Mouse (Mus musculus): ENCODE data around the gene Nhsl1. TPM values are rescaled to one million over a fixed set of nuclear protein-coding genes. Genes with fewer than 3 reads are reported as not detected.

The Nhsl1 gene
- polyA plus RNA-seq, 1 experiment from 2014 or later = 16.6 TPM

DNA sequence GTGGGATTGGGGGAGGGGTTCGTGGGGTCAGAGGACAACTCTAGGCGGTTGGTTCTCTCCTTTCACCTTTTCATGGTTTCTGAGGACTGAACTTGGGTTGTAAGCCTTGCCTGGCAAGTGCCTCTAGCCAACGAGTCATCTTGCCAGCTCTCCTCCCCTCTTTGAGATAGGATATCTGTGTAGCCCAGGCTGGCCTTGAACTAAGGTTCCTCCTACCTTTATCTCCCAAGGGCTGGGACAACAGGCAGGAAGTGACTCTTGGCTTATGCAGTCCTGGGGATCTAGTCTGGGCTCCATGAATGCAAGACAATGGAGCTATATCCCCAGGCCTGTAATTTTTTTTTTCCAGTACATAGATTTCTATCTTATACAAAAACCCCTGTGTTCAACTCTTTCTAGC, 135.4 kb downstream of the Nhsl1 start:
- H3K4me1 ChIP-seq = peaks cover 40% of the 10 kb centered on the region
- H3K9ac ChIP-seq (replicated peaks) = no peak overlapping the region
- no peak for ATAC-seq (replicated peaks)
- no peaks in the 10 kb centered on the region for H3K9me3 ChIP-seq
- H3K27ac ChIP-seq (replicated peaks) = no peak overlapping the region
- H3K4me2 ChIP-seq (replicated peaks) = no peak overlapping the region
- 79% methylated on average over 3 of the region's 3 CpGs for WGBS
- no peak overlapping the region for H3K4me3 ChIP-seq
- no peaks in the 10 kb centered on the region for H3K36me3 ChIP-seq
- H3K27me3 ChIP-seq = no peaks in the 10 kb centered on the region

DNA sequence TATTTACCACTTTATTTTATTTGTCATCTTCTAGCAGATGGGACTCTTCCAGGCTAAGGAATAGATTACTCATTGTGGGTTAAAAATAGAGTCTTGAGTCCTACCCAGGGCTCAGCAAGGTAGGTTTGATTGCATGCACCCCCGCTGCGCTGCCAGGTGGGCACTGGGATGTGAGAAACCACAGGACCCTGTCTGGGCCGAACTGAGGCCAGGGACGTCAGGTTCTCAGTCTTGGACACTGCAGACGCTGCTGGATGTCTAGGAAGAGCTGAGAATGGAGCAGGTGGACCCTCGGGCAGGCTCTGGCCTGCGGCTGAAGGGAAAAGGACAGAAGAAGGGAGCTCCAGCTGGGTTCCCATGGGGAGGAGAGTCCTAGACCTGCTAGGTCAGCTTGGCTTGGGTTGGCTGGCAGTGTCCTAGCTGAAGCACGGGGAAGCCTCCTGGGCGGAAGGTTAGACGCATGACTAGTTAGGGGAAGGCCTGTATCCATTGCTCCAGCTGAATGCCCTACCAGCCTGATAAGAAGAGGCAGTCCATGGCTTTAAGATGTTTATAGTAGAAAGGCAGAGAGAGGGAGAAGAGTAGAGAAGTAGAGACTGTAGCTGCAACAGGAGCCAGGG, 136.6 kb downstream of the Nhsl1 start:
- ATAC-seq (replicated peaks) = no peak
- Histone ChIP-seq H3K4me1 (peaks cover 52% of the 10 kb centered on the region), H3K4me3 (no peak overlapping the region), H3K9ac (replicated peaks) (no peak overlapping the region), H3K36me3 (no peaks in the 10 kb centered on the region), H3K4me2 (replicated peaks) (no peak overlapping the region), H3K27ac (replicated peaks) (no peak overlapping the region), H3K27me3 (no peaks in the 10 kb centered on the region), H3K9me3 (no peaks in the 10 kb centered on the region)
- 97% methylated on average over 10 of the region's 10 CpGs for WGBS

DNA sequence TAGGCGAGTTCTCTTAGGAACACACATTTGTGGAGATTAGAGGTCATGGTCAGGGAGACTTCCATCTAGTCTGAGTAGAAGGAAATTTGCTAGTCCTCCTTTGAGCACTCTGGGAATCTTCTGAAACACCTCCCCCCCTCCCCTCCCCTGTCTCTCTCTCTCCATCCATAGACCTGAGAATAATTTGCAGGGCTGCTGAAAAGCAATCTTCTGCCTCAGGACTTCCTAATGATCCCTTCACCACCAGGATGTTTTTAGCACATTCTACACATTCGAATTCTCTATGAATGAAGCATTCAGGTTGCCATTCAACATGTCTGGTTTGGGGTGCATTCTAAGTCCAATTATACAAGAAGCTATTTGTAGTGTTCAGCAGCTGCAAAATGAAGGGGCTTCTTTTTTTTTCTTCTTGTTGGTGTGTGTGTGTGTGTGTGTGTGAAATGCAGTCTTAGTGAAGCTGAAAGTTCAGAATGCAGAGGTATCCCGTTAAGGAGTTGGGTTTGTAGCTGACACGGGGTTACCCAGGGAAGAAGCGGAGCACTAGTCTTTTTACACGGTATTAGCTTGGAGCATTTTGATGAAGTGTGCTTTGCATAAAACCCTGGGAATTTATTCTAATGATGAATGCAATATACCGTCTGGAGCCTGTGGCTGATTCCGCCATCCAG, 139.2 kb downstream of the Nhsl1 start:
- H3K4me3 ChIP-seq = no peak overlapping the region
- H3K9ac ChIP-seq (replicated peaks) = peak overlapping the region; percentile 10; the same call in 1 of the 2 replicates
- H3K4me1 ChIP-seq = peaks cover 61% of the 10 kb centered on the region
- no peaks in the 10 kb centered on the region for H3K27me3 ChIP-seq
- WGBS = 9% methylated on average over 8 of the region's 8 CpGs
- H3K4me2 ChIP-seq (replicated peaks) = no peak overlapping the region
- H3K9me3 ChIP-seq = no peaks in the 10 kb centered on the region
- peak; percentile 66 for ATAC-seq (replicated peaks)
- H3K27ac ChIP-seq (replicated peaks) = peak overlapping the region; percentile 48
- no peaks in the 10 kb centered on the region for H3K36me3 ChIP-seq

DNA sequence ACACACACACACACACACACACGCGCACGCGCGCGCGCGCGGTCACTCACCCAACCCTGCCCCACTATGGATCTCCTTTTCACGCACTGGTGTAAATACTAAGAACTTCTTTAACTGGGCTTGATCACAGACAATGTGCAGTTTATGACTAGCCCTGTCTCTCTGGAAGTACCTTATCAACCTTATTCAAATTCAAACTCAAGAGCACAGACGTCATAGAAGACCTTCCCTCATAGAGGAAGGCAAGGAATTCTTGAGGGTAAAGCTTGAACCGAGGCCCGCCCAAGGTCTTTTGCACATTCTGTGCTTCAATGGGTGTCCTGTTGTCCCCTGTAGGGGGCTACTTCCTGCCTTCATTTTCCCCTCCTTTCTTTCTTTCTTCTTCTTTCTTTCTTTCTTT, 142.6 kb downstream of the Nhsl1 start:
- Histone ChIP-seq H3K36me3 (no peaks in the 10 kb centered on the region), H3K9me3 (no peaks in the 10 kb centered on the region), H3K27ac (replicated peaks) (no peak overlapping the region), H3K9ac (replicated peaks) (no peak overlapping the region), H3K27me3 (no peaks in the 10 kb centered on the region), H3K4me1 (peaks cover 59% of the 10 kb centered on the region), H3K4me3 (no peak overlapping the region), H3K4me2 (replicated peaks) (no peak overlapping the region)
- 93% methylated on average over 13 of the region's 13 CpGs for WGBS
- ATAC-seq (replicated peaks) = no peak

DNA sequence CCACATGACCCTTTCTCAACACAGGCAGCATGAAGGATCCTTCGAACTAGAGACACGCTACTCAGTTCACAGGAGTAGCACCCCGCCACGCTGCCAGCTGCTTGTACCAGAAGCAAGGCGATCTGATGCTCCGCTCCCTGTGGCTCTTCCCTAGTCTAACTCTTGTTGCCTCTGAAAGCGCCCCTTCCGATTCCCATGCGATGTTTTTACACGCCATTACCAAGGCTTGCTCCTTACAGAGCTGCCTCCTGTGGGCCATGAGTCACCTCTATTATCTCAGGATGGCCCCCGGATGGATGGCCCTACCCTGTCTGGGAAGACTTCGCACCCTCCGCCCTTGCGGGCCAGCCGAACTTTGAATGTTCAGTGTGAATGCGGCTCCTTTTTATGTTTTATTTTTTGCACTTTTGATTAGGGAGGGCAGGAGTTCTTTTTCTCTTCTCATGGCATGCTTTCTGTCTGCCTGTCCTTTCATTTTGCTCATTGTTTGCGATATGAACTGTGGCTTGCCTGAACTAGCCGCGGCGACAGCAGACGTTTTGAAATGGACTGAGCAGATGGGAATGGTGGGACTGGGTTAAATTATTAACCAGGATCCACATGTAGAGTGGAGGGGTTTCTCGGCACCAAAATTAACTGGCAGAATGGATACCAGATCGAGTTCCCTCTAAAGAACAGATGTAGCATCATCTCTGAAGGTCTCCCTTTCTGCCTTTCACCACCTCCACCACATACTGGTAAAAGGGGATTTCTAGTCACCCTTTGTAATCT, 144.5 kb downstream of the Nhsl1 start:
- 63% methylated on average over 23 of the region's 23 CpGs for WGBS
- Histone ChIP-seq H3K9me3 (no peaks in the 10 kb centered on the region), H3K4me1 (peaks cover 42% of the 10 kb centered on the region), H3K27ac (replicated peaks) (no peak overlapping the region), H3K4me3 (no peak overlapping the region), H3K4me2 (replicated peaks) (no peak overlapping the region), H3K9ac (replicated peaks) (no peak overlapping the region), H3K27me3 (no peaks in the 10 kb centered on the region), H3K36me3 (no peaks in the 10 kb centered on the region)
- 0 out of 2 replicates have a peak, but pooled peaks have one; percentile 36 for ATAC-seq (replicated peaks)

DNA sequence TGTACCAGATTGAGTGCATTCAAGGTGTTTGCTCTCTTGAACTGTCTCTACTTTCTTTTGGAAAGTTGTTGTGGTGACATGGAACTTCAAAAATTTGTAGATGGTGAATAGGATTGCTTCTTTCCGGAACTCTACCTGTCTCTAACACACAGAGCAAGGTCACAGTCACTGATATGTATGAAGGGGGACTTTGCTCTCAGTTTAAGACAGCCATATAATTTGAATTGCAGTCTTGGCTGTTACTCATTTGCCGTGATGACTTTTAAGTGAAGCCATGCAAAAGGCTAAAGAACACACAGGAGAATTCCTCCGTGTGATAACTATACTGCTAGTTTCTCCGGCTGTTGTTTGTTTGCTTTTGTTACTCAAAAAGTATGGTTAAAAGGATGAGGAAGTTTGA, 149.6 kb downstream of the Nhsl1 start:
- H3K4me1 ChIP-seq = peaks cover 33% of the 10 kb centered on the region
- H3K4me2 ChIP-seq (replicated peaks) = no peak overlapping the region

GRCm38 (mm10) chr10:18469279-18470135, 150.7 kb downstream of the Nhsl1 start:
- peak overlapping the region; percentile 68 for H3K27ac ChIP-seq (replicated peaks)
- no peaks in the 10 kb centered on the region for H3K9me3 ChIP-seq
- WGBS = 0% methylated on average over 17 of the region's 17 CpGs
- peak overlapping the region; percentile 45 for H3K4me2 ChIP-seq (replicated peaks)
- H3K27me3 ChIP-seq = no peaks in the 10 kb centered on the region
- peak overlapping the region; percentile 21; the same call in 1 of the 2 replicates for H3K9ac ChIP-seq (replicated peaks)
- ATAC-seq (replicated peaks) = peak; percentile 86
- H3K36me3 ChIP-seq = no peaks in the 10 kb centered on the region
- H3K4me1 ChIP-seq = peaks cover 28% of the 10 kb centered on the region
- peak overlapping the region; percentile 33 for H3K4me3 ChIP-seq

More for the DNA sequence above, 149.6 kb downstream of the Nhsl1 start:
- ATAC-seq (replicated peaks) = no peak
- 35% methylated on average over 4 of the region's 4 CpGs for WGBS
- 0 out of 2 replicates have a peak overlapping the region, but pooled peaks have one; percentile 6 for H3K27ac ChIP-seq (replicated peaks)
- no peaks in the 10 kb centered on the region for H3K27me3 ChIP-seq
- H3K9me3 ChIP-seq = no peaks in the 10 kb centered on the region
- no peaks in the 10 kb centered on the region for H3K36me3 ChIP-seq
- H3K4me3 ChIP-seq = no peak overlapping the region
- no peak overlapping the region for H3K9ac ChIP-seq (replicated peaks)

- H3K27me3 ChIP-seq = no peaks in the 10 kb centered on the region
- peak overlapping the region; percentile 68 for H3K27ac ChIP-seq (replicated peaks)
- peak overlapping the region; percentile 39 for H3K9ac ChIP-seq (replicated peaks)
- 15% methylated on average over 20 of the region's 20 CpGs for WGBS
- ATAC-seq (replicated peaks) = no peak
- no peaks in the 10 kb centered on the region for H3K36me3 ChIP-seq
- no peaks in the 10 kb centered on the region for H3K9me3 ChIP-seq
- peaks cover 35% of the 10 kb centered on the region for H3K4me1 ChIP-seq
- H3K4me2 ChIP-seq (replicated peaks) = peak overlapping the region; percentile 37
- peak overlapping the region; percentile 33 for H3K4me3 ChIP-seq
These were observed 151.7 kb downstream of the Nhsl1 start for GRCm38 (mm10) chr10:18470351-18471060.

- Histone ChIP-seq H3K4me2 (replicated peaks) (no peak overlapping the region), H3K4me1 (peaks cover 35% of the 10 kb centered on the region), H3K4me3 (no peak overlapping the region), H3K27me3 (no peaks in the 10 kb centered on the region), H3K9ac (replicated peaks) (no peak overlapping the region), H3K36me3 (no peaks in the 10 kb centered on the region), H3K27ac (replicated peaks) (no peak overlapping the region), H3K9me3 (no peaks in the 10 kb centered on the region)
- ATAC-seq (replicated peaks) = no peak
- WGBS = 79% methylated on average over 5 of the region's 5 CpGs
These were observed 152.9 kb downstream of the Nhsl1 start for GRCm38 (mm10) chr10:18471648-18472047.

DNA sequence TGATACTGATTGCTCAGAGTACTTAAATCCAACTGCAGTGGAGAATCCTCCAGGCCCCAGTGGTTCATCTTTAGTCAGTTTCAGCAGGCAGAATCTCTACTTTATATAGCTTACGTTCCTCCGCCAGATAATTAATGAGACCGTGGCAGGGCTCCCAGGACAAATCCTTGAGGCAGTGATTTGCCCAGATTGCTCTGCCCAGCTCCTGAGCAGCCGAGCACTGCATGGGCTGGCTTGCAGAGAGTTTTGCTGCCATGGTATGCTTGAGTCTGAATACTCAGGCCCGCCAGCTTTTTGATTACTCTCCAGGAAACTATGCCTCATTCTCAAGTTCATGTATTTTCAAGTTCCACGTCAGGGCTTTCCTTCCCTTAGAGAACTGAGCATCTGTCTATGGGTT, 156.3 kb downstream of the Nhsl1 start:
- Histone ChIP-seq H3K4me1 (peaks cover 23% of the 10 kb centered on the region), H3K4me2 (replicated peaks) (no peak overlapping the region), H3K4me3 (no peak overlapping the region), H3K9ac (replicated peaks) (no peak overlapping the region), H3K27ac (replicated peaks) (peak overlapping the region; percentile 46), H3K36me3 (no peaks in the 10 kb centered on the region), H3K9me3 (no peaks in the 10 kb centered on the region), H3K27me3 (no peaks in the 10 kb centered on the region)
- WGBS = 41% methylated on average over 6 of the region's 6 CpGs
- ATAC-seq (replicated peaks) = no peak; the same call in 1 of the 2 replicates

GRCm38 (mm10) chr10:18478294-18478693, 159.5 kb downstream of the Nhsl1 start:
- Histone ChIP-seq H3K9ac (replicated peaks) (no peak overlapping the region), H3K4me3 (no peak overlapping the region), H3K36me3 (no peaks in the 10 kb centered on the region), H3K27me3 (no peaks in the 10 kb centered on the region), H3K27ac (replicated peaks) (no peak overlapping the region), H3K9me3 (no peaks in the 10 kb centered on the region), H3K4me1 (peaks cover 31% of the 10 kb centered on the region), H3K4me2 (replicated peaks) (no peak overlapping the region)
- ATAC-seq (replicated peaks) = no peak
- WGBS = 77% methylated on average over 4 of the region's 4 CpGs
